Mouse (Mus musculus): ENCODE results near the gene Wdpcp.

Gene Wdpcp

DNA sequence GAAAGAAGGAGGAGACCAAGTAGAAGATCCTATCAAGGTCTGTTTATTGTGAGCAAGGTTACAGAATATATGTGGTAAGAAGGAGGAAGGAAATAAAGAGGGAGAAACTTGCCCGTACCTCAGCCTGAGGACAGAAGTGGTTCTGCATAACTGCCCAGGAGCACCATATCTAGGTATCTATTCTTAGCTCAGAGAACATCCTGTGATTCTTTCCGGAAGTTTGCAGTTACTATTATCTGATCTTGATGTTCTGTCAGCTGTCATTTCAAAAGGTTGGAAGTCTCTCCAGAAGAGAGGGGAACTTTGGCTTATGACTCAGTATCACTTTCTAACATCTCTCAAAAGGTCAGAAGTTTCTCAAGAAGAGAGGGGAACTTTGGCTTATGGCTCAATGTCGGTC, 216.8 kb downstream of the Wdpcp start:
- DNase-seq, result no peak

- no peak for DNase-seq
These were observed 252.9 kb downstream of the Wdpcp start for GRCm38 (mm10) chr11:21824941-21825340.

DNA sequence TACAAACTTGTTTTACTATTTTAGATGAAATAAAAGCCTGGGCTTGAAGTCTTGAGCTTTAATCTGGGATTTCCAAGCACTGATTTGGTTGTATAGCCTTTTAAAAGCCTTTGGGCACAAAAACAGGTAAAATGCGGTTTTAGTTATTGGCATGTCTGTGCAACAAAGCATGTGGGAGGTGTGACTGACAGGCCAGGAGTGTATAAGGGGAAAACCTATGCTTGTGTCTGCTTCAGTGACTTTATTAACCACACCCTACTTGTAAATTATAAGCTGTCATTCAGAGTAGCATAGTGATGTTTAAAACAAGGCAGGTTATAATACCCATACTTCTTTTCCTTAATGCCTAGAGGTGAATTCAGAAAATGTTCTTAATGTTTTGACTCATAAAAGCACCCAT, 254.5 kb downstream of the Wdpcp start:
- DNase-seq, result no peak

GRCm38 (mm10) chr11:21847040-21847439, 275.0 kb downstream of the Wdpcp start:
- no peak for DNase-seq

GRCm38 (mm10) chr11:21864000-21864399, 292.0 kb downstream of the Wdpcp start:
- no peak for DNase-seq

GRCm38 (mm10) chr11:21864516-21864915, 292.5 kb downstream of the Wdpcp start:
- DNase-seq, result no peak

GRCm38 (mm10) chr11:21868675-21869074, 296.6 kb downstream of the Wdpcp start:
- DNase-seq, result no peak

- no peak for DNase-seq
These were observed 298.8 kb downstream of the Wdpcp start for GRCm38 (mm10) chr11:21870863-21871262.

GRCm38 (mm10) chr11:21871728-21872127, 299.7 kb downstream of the Wdpcp start:
- DNase-seq, result no peak

DNA sequence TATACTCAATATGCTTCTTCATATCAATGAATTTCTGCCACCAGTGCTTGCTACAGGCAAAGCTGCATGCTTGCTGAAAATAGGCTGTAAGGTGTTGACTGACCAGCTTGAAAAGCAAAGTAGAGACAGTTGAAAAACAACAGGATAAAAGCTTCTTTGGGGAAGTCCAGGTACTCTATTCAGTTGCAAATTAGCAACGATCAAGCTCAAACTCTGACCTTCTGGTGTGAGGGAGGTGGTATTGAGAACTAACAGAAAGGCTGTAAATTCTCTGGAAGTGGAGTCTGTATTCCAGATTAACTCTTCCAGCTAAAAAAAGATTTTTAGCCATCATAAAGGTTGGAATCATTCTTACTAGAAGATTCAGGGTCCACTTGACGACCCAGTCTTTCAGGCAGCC, 303.0 kb downstream of the Wdpcp start:
- no peak for DNase-seq

- no peak for DNase-seq
These were observed 322.7 kb downstream of the Wdpcp start for GRCm38 (mm10) chr11:21894696-21895095.

DNA sequence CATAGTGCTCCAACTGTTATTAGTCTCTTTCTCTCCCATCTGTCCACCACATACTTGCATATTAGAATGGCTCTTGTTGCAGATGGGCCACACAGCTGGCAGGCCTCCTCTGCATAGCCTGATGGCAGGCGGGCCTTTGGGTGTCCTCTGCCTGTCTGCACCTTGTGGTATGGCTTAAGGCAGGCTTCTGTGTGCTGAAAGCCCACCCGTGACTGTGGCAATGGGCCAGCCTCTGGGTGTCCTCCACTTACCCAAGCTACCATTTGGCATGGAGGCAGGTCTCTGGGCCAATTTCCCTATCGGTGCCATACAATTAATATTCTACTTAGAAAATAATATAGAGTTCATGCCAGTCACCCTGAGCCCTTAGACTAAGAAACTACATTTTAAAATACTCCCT, 350.5 kb downstream of the Wdpcp start:
- DNase-seq, result no peak
